Mouse (Mus musculus) urinary bladder, adult 2 months (tissue): ENCODE measurements around the gene Efs. TPM values are rescaled to one million over a fixed set of nuclear protein-coding genes. Genes with fewer than 3 reads are reported as not detected.
A peak's percentile ranks its signal among the peaks of the same experiment; 100 is the strongest.
"Not testable (repeated sequence)": the region's sequence is repeated elsewhere in the genome, so short reads cannot be mapped to it uniquely, and the experiment has no call there.

Experiments
- DNase-seq: peaks from one replicate; pipeline ENCODE4 v3.0.0; 2022; ENCODE audit warnings: low spot score
- polyA plus RNA-seq: library from polyadenylated mRNA; depleted of rRNA; stranded (reverse); fragments of >200 nt; gene quantifications from 2 replicates; pipeline ENCODE4 v1.2.3, GENCODE M21; 2012; rRNA removed

Gene Efs
- polyA plus RNA-seq, result 46.6 and 52.9 TPM in 2 replicates

DNA sequence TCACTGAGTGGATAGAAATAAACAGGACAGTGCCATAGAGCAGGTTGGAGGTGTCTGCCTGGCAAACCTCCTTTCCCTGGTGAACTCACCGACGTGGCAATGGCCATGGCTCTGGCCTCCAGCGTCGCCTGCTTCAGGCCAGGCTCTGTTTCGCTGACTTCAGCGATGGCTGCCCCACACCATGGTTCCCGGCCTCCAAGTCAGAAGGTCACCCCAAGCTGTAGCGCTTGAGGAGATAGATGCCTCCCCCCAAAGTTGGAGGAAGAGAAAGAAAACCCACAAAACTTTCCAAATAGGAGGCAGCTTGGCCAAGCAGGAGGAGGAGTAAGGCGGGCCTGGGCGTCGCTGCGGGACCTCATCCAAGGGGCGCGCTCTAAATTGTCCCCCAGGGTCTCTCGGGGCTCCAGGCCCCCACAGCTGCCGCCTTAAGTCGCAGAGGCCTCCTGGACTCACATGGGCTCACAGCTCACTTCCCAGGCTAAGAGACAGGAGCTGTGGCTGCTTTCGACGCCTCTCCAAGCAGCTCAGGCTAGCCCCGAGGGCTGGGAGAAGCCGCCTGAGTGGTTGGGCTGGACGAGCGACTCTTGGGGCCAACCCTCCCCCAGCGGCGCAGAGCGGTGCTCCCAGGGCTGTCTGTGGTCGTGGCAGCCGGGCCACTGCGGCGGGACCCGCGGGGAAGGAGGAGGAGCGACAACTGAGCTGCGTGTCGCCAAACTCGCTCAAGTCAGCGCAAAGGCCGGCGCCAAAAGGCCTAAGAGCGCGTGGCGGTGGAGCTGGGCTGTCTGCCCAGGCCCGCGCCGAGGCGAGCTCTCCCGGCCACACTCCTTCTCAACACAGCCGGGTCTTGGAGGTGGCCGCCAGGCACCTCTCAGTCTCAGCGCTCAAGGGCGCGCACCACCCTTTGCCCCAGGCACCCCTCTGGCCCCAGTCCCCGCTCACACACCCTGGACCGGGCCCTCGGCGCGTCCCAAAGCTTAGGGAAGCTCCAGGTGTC, at the start of gene Efs:
Gene Efs (minus strand): TSS at position 778 of the 994 bp plus-strand sequence.
- DNase-seq, result peak; percentile 80

DNA sequence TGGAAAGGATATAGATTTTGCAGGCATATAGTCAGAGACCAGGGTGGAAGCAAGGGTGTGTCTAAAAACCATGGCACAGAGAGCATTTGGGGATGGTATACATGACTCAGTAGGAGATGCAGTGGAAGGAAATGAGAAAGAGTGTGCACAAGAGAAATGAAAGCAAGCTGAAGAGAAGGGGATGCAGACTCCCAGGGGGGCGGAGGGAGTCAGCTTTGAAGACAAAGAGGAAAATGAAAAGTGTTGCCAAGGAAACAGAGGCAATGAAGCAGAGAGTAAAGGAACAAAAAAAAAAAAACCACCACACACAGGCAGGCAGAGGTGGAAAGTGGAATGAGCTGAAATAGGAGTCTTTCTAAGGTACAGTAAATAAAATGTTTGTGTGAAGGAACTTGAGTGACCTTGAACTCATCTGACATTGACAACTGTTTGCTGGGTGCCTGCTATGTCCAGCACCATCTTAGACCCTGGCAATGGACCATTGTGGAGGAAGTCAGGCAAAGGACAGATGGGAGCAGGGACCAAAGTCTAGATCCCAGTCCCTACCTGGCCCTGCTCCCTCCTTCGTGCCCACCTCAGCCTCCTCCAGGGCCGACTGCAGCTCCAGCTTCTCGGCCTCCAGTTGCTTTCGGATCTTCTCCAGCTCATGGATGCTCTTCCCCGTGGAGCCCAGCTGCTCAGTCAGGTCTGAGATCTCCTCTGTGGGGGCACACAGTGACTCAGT, 48.3 kb upstream of the Efs start:
- DNase-seq, result no peak

DNA sequence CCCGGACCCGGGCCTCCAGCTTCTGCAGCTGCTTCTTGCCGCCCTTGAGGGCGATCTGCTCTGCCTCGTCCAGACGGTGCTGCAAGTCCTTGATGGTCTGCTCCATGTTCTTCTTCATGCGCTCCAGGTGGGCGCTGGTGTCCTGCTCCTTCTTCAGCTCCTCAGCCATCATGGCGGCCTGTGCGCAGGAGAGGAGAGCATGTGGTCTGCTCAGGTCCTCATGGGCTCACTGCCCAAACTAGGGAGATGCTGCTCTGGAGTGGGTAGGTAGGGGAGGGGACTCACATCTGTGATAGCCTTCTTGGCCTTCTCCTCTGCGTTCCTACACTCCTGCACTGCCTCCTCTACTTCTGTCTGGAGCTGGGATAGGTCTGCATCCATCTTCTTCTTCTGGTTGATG, 46.9 kb upstream of the Efs start:
- not testable (repeated sequence) for DNase-seq

DNA sequence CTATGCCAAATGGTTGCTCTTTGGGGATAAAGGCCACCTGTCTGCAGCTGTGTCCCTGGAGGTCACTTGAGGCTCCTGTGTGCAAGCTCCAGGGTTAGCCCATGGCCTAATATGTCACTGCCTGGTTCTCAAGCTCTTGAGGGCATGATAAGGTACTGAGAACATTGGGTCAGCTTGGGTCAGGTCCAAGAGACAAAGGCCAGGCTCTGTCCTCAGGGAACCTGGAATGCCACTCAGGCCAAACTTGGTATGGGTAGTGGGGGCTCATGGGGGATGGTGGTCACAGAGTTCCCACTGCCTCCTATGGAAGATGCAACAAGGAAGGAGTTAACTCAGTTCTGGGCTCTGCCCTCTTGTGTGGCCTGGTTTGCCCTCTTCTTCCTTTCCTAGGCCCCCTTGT, 42.4 kb upstream of the Efs start:
- no peak for DNase-seq

DNA sequence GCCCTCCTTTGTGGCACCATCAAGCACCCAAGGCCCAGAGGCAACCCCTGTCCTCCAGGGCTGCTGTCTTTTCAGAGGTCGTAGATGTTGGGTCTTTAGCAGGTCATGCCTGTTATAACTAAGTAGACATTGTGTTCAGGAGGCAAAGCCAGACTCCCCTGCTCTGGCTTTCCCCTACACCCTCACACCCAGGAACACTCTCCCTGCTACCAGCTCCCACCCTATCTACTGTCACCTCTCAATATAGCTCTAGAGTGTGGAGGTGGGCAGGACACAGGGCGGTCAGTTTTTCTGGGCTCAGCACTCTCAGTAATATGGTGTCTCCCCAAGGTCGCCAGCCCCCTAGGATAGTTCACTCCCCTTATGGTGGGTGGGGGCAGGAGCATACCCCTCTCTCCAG, 41.9 kb upstream of the Efs start:
- DNase-seq, result no peak

DNA sequence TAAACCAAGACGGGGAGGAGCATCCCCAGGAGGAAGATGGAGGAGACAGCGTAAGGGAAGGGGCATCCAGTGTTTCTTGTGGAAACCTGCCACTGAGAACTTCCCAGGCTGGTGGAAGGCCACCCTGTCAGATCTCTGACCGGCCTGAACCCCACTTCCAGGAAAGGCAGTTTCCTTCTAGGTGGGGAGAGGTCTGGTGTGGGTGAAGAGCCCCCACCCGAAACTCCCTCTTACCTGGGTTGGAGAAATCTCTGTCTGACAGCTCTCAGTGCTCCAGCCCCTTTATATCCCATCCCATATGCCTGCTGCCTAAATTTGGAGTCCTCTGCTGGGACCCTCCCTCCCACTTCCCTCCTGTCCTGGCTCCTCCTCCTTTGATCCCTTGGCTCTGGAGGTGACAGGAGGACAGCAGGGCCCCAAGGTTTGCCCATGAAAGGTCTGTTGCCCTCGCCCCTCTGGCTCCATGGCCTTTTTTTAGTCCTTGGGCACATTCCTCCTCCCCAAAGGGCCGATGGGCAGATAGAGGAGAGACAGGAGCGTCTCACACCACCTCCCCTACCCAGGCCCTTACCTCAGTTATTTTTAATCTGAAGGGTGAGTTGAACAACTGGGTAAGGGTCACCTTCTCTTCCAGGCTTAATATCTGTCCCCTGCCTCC, 40.5 kb upstream of the Efs start, which contains the start of gene Myh6:
Gene Myh6 (minus strand): TSS at position 608 of the 658 bp plus-strand sequence.
- DNase-seq, result no peak

DNA sequence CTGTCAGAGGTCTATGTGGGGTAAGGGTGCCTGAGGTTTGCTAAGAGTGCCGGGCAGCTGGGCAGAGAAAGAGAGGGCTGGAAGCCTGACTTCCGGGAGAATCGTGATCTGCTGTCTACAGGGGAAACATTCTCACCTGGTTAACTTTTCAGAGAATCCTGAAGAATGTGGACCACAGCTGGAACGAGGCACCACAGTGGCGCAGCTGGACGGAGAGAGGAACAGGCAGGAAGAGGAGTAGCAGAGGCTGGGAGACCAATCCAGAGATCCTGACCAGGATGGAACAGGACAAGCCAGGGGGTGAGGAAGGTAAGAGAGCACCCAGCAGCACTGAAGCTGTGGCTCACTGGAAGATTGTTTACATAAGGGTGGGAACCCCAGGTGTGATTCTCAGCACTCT, 39.7 kb upstream of the Efs start:
- DNase-seq, result no peak

DNA sequence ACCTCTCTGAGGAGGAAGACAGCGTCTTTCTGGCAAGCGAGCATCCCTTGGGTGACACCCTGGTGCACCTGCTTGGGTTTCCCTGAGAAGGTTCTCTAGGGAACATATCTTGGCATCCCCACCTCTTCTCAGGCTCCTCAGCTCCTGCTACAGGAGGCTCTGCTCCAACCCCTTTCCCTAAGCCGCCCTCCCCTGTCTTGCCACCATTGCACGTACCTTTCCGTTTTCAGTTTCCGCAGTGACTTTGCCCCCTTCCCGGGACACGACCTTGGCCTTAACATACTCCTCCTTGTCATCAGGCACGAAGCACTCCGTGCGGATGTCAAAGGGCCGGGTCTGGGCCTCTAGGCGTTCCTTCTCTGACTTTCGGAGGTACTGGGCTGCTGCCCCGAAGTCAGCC, 39.1 kb upstream of the Efs start:
- no peak for DNase-seq

DNA sequence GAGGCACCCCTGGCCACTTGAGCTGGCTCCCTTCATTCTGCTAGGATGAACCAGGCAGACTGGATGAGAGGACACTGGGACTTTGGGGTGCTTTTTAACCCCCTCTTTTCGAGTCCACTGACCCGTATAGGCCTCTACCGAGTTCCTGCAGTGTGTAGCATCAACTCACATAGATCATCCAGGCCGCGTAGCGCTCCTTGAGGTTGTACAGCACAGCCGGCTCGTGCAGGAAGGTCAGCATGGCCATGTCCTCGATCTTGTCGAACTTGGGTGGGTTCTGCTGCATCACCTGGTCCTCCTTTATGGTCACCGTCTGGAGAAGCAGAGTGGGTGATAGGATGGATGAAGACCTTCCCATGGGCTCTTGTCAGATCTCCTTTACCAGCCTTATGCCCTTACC, 37.8 kb upstream of the Efs start:
- no peak for DNase-seq

DNA sequence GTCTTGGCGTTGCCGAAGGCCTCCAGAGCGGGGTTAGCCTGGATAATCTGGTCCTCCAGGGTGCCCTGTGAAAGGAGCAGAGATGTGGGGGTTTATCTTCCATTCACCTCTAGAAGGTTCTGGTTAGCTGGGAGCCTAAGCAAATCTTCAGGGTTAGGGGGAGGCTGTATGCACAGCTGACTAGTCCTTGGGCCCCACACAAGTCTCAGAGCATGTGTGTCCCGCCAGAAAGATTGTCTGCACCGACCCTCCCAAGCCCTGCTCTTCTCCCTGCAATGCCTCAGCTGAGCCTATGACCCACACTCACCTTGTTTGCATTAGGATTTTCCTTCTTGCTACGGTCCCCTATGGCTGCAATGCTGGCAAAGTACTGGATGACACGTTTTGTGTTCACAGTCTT, 36.8 kb upstream of the Efs start:
- no peak for DNase-seq

DNA sequence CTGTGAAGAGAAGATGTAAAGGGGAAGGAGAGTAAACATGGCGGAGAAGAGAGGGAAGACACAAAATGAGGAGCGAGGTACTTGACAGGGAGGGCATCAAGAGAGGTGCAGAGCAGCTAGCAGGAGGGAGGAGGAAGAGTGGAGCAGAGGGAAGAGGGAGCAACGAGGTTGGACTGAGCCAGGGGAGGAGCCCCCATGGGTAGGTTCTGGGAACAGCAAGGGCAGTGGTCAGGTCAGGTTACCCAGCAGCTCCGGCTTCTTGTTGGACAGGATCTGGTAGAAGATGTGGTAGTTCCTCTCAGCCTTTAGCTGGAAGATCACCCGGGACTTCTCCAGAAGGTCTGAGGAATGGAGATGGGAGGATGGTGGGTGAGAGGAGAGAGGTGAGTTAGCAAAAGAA, 35.6 kb upstream of the Efs start:
- no peak for DNase-seq

DNA sequence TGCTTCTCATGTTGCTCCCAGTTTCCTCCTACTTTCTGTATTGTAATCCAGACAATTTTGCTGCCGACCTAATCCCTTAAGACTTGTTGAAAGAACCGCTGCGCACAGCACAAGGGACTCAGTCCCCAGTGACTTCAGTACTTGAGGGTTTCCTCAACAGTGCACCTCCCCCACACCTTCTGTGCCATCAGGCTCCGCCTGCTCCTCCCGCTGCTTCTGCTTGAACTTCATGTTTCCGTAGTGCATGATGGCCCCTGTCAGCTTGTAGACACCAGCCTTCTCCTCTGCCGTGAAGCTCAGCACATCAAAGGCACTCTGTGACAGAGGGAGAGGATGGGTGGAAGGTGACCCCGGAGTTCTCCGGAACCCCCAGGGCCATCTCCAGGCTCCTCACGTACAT, 34.8 kb upstream of the Efs start:
- no peak for DNase-seq

DNA sequence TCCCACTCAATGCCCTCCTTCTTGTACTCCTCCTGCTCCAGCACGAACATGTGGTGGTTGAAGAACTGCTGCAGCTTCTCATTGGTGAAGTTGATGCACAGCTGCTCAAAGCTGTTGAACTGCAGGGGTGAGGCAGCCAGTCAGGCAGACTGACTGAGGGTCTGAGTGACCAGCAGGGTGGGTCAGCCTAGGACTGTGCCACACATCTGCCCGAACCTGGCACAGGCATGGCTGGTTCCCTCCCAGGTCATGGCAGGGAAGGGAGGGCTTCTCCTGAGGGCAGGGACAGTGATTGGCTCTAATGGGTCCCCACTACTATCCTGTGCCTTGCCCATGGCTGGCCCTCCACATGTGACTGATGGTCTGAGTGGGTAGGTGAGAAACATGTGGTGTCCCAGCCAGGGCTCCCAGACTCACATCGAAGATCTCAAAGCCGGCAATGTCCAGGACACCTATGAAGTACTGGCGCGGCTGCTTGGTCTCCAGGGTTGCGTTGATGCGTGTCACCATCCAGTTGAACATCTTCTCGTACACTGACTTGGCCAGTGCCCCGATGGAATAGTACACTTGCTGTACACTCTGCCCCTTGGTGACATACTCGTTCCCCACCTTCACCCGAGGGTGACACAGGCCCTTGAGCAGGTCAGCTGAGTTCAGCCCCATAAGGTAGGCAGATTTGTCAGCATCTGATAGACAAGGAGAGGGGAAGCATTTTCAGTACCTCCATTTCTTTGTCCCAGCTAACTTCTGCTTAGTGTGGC, 34.1 kb upstream of the Efs start:
- not testable (repeated sequence) for DNase-seq

DNA sequence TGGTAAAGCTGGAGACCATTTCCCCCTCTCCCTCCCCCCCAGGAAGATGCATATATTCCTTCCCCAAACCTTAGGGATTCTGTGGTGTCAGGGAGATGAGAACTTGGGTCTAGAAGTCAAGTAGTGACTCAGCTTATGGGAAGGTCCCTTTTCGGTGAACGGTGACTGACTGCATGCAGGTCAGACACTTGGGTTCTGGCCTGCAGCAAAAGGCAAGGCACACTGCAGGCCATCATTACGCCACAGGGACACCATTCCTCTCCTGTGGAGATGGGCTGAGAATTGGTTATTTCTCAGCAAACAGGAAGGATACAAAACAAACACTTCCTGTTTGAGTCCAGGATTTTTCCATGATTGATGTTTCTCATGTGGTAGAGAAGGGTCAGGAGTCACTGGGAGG, 33.3 kb upstream of the Efs start:
- DNase-seq, result no peak

DNA sequence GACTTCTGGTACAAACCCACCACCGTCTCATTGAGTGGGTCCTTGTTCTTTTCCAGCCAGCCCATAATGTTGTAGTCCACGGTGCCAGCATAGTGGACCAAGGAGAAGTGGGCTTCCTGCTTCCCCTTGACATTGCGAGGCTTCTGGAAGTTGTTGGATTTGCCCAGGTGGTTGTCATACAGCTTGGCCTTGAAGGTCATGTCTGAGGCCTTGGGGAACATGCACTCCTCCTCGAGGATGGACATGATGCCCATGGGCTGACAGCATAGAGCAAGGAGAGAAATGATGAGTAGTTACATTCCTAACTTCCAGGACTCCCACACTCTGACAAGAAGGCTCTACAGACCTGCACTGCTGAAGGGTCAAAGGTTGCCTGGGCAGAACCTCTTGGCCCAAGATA, 32.6 kb upstream of the Efs start:
- DNase-seq, result no peak

DNA sequence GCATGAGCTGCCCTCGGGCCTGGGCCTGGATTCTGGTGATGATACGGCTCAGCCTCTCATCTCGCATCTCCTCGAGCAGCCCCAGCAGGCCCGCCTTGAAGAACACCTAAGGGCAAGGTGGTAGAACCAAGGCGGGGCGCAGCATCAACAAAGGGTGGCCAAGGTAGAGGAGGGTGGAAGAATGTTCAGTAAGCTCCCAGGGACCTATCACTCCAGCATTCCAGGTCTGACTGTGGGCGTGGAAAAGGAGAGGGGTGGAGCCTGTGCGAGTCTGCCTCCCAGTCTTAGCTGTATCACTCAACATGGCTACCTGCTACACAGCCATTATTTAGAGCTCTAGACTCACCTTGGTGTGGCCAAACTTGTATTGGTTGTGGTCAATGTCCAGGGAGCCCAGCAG, 30.6 kb upstream of the Efs start:
- no peak for DNase-seq

DNA sequence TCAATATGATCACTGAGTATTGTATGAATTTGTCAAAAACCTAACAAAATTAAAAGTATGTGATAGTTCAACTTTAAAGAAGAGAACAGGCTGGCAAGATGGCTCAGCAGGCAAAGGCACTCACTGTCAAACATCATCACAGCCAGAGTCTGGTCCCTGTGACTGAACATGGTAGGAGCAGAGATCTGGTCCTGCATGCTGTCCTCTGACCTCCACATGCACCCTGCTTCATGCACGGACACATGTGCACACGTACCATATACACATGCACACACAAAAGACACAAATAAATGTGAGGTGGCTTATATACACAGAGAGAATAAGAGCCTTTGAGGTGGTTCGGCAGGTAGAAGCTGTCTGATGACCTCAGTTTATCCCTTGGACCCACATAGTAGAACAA, 29.6 kb upstream of the Efs start:
- DNase-seq, result no peak

DNA sequence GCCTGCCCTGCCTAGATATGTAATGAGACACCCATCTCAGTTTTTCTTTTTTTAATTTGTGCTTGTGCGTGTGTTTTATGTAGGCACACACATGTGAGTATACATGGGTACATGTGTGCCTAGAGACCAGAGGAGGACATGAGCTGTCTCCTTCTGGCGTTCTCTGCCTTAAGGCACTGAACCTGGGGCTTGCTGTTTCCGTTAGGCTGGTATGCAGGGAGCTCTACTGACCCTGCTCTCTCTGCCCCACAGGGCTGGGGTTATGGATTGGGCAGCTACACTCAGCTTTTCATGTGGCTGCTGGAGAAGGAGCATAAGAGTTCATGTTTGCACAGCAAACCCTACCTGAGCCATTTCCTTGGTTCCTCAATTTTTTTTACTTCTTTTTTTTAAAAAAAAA, 28.5 kb upstream of the Efs start:
- DNase-seq, result no peak

DNA sequence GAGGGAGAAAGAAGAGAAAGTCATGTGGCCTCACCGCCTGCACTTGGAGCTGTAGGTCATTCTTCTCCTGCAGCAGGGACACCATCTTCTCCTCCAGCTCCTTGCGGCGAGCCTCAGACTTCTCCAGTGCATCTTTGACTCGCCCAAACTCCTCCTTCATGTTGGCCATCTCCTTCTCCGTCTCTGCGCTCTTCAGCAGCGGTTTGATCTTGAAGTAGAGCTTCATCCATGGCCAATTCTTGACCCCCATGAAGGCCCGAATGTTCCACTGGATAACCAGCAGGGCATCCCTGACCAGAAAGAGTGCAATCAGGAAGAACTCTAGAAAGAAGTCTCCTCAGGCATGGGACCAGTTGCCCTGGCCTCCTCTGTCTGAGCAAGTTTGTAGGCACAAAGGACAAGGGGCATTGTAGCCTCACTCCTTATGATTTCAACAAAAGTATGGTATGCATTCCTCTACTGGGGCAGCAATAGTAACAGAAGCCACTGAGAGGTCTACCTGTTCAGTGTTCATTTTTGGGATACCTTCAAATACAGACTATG, 27.8 kb upstream of the Efs start:
- DNase-seq, result no peak

DNA sequence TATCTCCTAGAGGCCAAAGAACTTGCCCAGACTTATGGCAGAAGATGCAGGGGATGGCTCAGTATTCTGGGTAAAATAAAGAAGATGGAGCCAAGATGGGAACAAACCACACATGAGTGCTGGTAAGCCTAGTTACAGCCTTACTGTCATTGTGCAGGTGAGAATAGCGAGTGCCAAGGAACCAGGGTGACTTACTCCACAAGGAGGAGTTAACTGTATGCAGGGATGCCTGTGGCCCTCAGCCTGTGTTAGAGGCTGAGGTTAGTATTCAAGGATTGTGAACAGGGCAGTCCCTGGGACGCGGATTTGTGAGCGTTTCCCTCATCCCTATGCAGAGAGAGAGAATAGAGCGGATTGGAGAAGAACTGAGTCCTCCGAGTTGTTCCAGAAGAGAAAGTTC, 25.7 kb upstream of the Efs start:
- no peak for DNase-seq

DNA sequence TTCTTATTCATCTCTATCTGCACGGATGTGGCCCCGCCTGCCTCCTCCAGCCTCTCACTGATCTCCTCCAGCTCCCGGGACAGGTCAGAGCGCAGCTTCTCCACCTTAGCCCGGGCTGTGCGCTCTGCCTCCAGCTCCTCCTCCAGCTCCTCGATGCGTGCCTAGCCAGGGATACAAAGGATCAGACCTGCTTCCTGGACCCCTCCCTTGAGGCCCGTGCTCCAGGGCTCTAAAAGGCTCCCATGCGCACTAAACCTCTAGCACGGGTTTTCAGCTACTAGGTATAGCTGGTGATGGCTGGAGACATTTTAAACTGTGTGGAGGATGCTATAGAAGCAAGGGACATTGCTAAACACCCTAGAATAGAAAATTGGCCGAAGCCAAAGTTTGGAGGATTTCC, 24.6 kb upstream of the Efs start:
- DNase-seq, result no peak
